In genomic region chr15:89500221-89500791, GRCm38 (mm10) we compare ENCODE assay signal across 8 mouse cellular contexts. TPM values are rescaled to one million over a fixed set of nuclear protein-coding genes. Genes with fewer than 3 reads are reported as not detected.
DNase-seq lines count a peak whose midpoint lies in the region; ATAC-seq and TF ChIP-seq lines count a peak whose summit lies in the region.

No protein-coding gene starts in this region.

- no peaks in the 10 kb centered on the region for H3K9me3 ChIP-seq in heart, embryonic 11.5 days (replicated peaks; ENCODE audit: control insufficient read depth, low read length)
- no peaks in the 10 kb centered on the region for H3K9me3 ChIP-seq in ES-E14 (ENCODE audit: control insufficient read depth, insufficient read depth, low read depth, low read length)
- no peaks in the 10 kb centered on the region for H3K9me3 ChIP-seq in embryonic facial prominence, embryonic 10.5 days
- no peaks in the 10 kb centered on the region for H3K9me3 ChIP-seq in hindbrain, embryonic 14.5 days (ENCODE audit: control insufficient read depth, low read length)
- no peaks in the 10 kb centered on the region for H3K9me3 ChIP-seq in midbrain, embryonic 11.5 days (ENCODE audit: control insufficient read depth, low read length)

- no peak overlapping the region for H3K27ac ChIP-seq in heart, embryonic 11.5 days (ENCODE audit: low read depth, low read length)
- no peak overlapping the region for H3K27ac ChIP-seq in ES-E14 (ENCODE audit: insufficient read depth, low read depth, low read length, poor library complexity, severe bottlenecking)
- H3K27ac ChIP-seq in embryonic facial prominence, embryonic 10.5 days (replicated peaks): peak overlapping the region; percentile 88
- H3K27ac ChIP-seq in hindbrain, embryonic 14.5 days: peak overlapping the region; percentile 87; the same call in 1 of the 2 replicates
- no peak overlapping the region for H3K27ac ChIP-seq in midbrain, embryonic 11.5 days (ENCODE audit: low read depth, low read length)

- peak overlapping the region; percentile 83 for H3K4me3 ChIP-seq in heart, embryonic 11.5 days (ENCODE audit: low read depth, low read length)
- peak overlapping the region; percentile 79 to 96 for H3K4me3 ChIP-seq in ES-E14 (ENCODE audit: insufficient read depth in 1 of 2, low read depth in 1 of 2, low read length in 2 of 2, poor library complexity in 1 of 2, severe bottlenecking in 1 of 2)
- peak overlapping the region; percentile 83 for H3K4me3 ChIP-seq in embryonic facial prominence, embryonic 10.5 days
- peak overlapping the region; percentile 88 for H3K4me3 ChIP-seq in hindbrain, embryonic 14.5 days (replicated peaks; ENCODE audit: low read length)
- H3K4me3 ChIP-seq in midbrain, embryonic 11.5 days (ENCODE audit: low read depth, low read length): peak overlapping the region; percentile 84

- DNase-seq in heart, postnatal 25 days (ENCODE audit: low spot score): no peak
- DNase-seq in ES-E14 (ENCODE audit: low read depth, low spot score): no peak
- DNase-seq in embryonic facial prominence, embryonic 10.5 days (ENCODE audit: low spot score): no peak
- peak; percentile 30 for DNase-seq in hindbrain, embryonic 14.5 days (ENCODE audit: low spot score)
- peak; percentile 98 for DNase-seq in midbrain, embryonic 11.5 days (ENCODE audit: low spot score, missing footprints)
- no peak for DNase-seq in ovary, adult 18-20 months (ENCODE audit: low spot score)
- no peak for DNase-seq in urinary bladder, adult 18-20 months (ENCODE audit: low spot score in 2 of 2)

- H3K4me1 ChIP-seq in heart, embryonic 11.5 days (ENCODE audit: control insufficient read depth, insufficient read depth, low read length): peaks cover 11% of the 10 kb centered on the region
- peaks cover 3 to 20% of the 10 kb centered on the region in 2 experiments; a peak in 2 of 4 replicates for H3K4me1 ChIP-seq in ES-E14 (ENCODE audit: control insufficient read depth in 2 of 2, insufficient read depth in 2 of 2, low read length in 2 of 2, poor library complexity in 1 of 2)
- H3K4me1 ChIP-seq in embryonic facial prominence, embryonic 10.5 days: peaks cover 46% of the 10 kb centered on the region
- peaks cover 32% of the 10 kb centered on the region for H3K4me1 ChIP-seq in hindbrain, embryonic 14.5 days (replicated peaks; ENCODE audit: control insufficient read depth, insufficient read depth, low read length)
- peaks cover 17% of the 10 kb centered on the region for H3K4me1 ChIP-seq in midbrain, embryonic 11.5 days (ENCODE audit: control insufficient read depth, insufficient read depth, low read length)

- H3K4me2 ChIP-seq in heart, embryonic 11.5 days: peak overlapping the region; percentile 92
- peak overlapping the region; percentile 91 for H3K4me2 ChIP-seq in hindbrain, embryonic 14.5 days (replicated peaks)
- H3K4me2 ChIP-seq in midbrain, embryonic 11.5 days: peak overlapping the region; percentile 89

- peaks cover 43% of the 10 kb centered on the region for H3K27me3 ChIP-seq in heart, embryonic 11.5 days (ENCODE audit: control insufficient read depth, insufficient read depth, low read length)
- H3K27me3 ChIP-seq in embryonic facial prominence, embryonic 10.5 days (replicated peaks; ENCODE audit: low read depth, poor library complexity, severe bottlenecking): peaks cover 73% of the 10 kb centered on the region
- no peaks in the 10 kb centered on the region for H3K27me3 ChIP-seq in hindbrain, embryonic 14.5 days (ENCODE audit: control insufficient read depth, insufficient read depth, low read length)
- peaks cover 19% of the 10 kb centered on the region for H3K27me3 ChIP-seq in midbrain, embryonic 11.5 days (ENCODE audit: control insufficient read depth, insufficient read depth, low read length)

- intact Hi-C loops in heart, postnatal 25 days (cut with DNase I): loop anchor here (2.0 to 5.0 kb wide), 3 partner anchors 16 to 37 kb away; no protein-coding TSS in a partner anchor

- H3K9ac ChIP-seq in heart, embryonic 11.5 days (ENCODE audit: low read depth, low read length): peak overlapping the region; percentile 73
- peak overlapping the region; percentile 76 for H3K9ac ChIP-seq in ES-E14 (ENCODE audit: insufficient read depth, low read depth, low read length, poor library complexity, severe bottlenecking)
- peak overlapping the region; percentile 91 for H3K9ac ChIP-seq in hindbrain, embryonic 14.5 days
- peak overlapping the region; percentile 87 for H3K9ac ChIP-seq in midbrain, embryonic 11.5 days (ENCODE audit: low read length)

- in situ Hi-C loops in ES-E14 (cut with MboI; ENCODE audit: low sequenced_read_pairs in 2 of 2, unreplicated experiment in 2 of 2): no loop called here

- ATAC-seq in heart, embryonic 11.5 days (replicated peaks; ENCODE audit: insufficient number of reproducible peaks, low FRiP score, low TSS enrichment): 0 out of 2 replicates have a peak, but pooled peaks have one; percentile 3
- peak; percentile 34 for ATAC-seq in hindbrain, embryonic 14.5 days (ENCODE audit: low FRiP score)
- ATAC-seq in midbrain, embryonic 11.5 days (ENCODE audit: low FRiP score): peak; percentile 26; the same call in 1 of the 2 replicates

- 2% methylated on average over 35 of the region's 35 CpGs for WGBS in heart, embryonic 11.5 days (ENCODE audit: insufficient replicate concordance)
- WGBS in embryonic facial prominence, embryonic 10.5 days: under 1% methylated on average over 35 of the region's 35 CpGs
- 2% methylated on average over 35 of the region's 35 CpGs for WGBS in hindbrain, embryonic 14.5 days
- 2% methylated on average over 35 of the region's 35 CpGs for WGBS in midbrain, embryonic 11.5 days

- H3K36me3 ChIP-seq in heart, embryonic 11.5 days (ENCODE audit: control insufficient read depth, insufficient read depth, low read length): peaks cover 2% of the 10 kb centered on the region; the same call in 1 of the 2 replicates
- H3K36me3 ChIP-seq in ES-E14 (ENCODE audit: control insufficient read depth, insufficient read depth, low read length, poor library complexity, severe bottlenecking): peaks cover 5% of the 10 kb centered on the region; the same call in 1 of the 2 replicates
- peaks cover 15% of the 10 kb centered on the region for H3K36me3 ChIP-seq in embryonic facial prominence, embryonic 10.5 days (replicated peaks)
- H3K36me3 ChIP-seq in hindbrain, embryonic 14.5 days (replicated peaks; ENCODE audit: control insufficient read depth, insufficient read depth): peaks cover 22% of the 10 kb centered on the region
- H3K36me3 ChIP-seq in midbrain, embryonic 11.5 days (ENCODE audit: control insufficient read depth, insufficient read depth, low read length): no peaks in the 10 kb centered on the region

TF ChIP-seq in ES-E14, 5 proteins besides CTCF, POLR2A, EP300 and RAD21:
- TF ChIP-seq ZNF384 (IDR thresholded peaks at IDR 0.05; ENCODE audit: low read depth, low read length) (no peak), ZC3H11A (IDR thresholded peaks at IDR 0.05; ENCODE audit: borderline replicate concordance, low read depth, low read length) (no peak), HCFC1 (IDR thresholded peaks at IDR 0.05; ENCODE audit: borderline replicate concordance, insufficient read depth, low read length) (no peak), CHD2 (IDR thresholded peaks at IDR 0.05; ENCODE audit: low read depth, low read length) (no peak), MAFK (IDR thresholded peaks at IDR 0.05; ENCODE audit: insufficient read depth, low read depth, low read length) (no peak)

RNA-seq across cellular contexts. Expression of gene Shank3, which starts 0.9 kb away (rescaled TPM):
- polyA plus RNA-seq in heart, embryonic 11.5 days (2014; fragmentation: Nextera tagmentation; extraction: Ambion mirVana): 2.1 and 2.7 TPM in 2 replicates
- total RNA-seq in heart, postnatal 25 days (2021): 10 to 100 TPM; 48.2 to 53.3 TPM
- total RNA-seq in ES-E14 (2012; rRNA removed): 6.4 and 6.7 TPM in 2 replicates
- polyA plus RNA-seq in embryonic facial prominence, embryonic 10.5 days (2016; fragmentation: Nextera tagmentation; extraction: Ambion mirVana): 1.3 and 2.4 TPM in 2 replicates
- 8.6 and 9.6 TPM in 2 replicates for polyA plus RNA-seq in hindbrain, embryonic 14.5 days (2014; fragmentation: Nextera tagmentation; extraction: Ambion mirVana)
- 2.2 TPM in 2 replicates for polyA plus RNA-seq in midbrain, embryonic 11.5 days (2014; fragmentation: Nextera tagmentation; extraction: Ambion mirVana)

RNA-seq across cellular contexts. Expression of gene Arsa, which starts 23.1 kb away (rescaled TPM):
- polyA plus RNA-seq in heart, embryonic 11.5 days (2014; fragmentation: Nextera tagmentation; extraction: Ambion mirVana): 9.4 TPM in 2 replicates
- 10 to 100 TPM; 12.0 to 13.1 TPM for total RNA-seq in heart, postnatal 25 days (2021)
- total RNA-seq in ES-E14 (2012; rRNA removed): 11.7 and 15.2 TPM in 2 replicates
- 11.2 and 11.5 TPM in 2 replicates for polyA plus RNA-seq in embryonic facial prominence, embryonic 10.5 days (2016; fragmentation: Nextera tagmentation; extraction: Ambion mirVana)
- 20.7 and 22.3 TPM in 2 replicates for polyA plus RNA-seq in hindbrain, embryonic 14.5 days (2014; fragmentation: Nextera tagmentation; extraction: Ambion mirVana)
- polyA plus RNA-seq in midbrain, embryonic 11.5 days (2014; fragmentation: Nextera tagmentation; extraction: Ambion mirVana): 7.4 and 9.4 TPM in 2 replicates

RNA-seq across cellular contexts. Expression of gene Mapk8ip2, which starts 46.6 kb away (rescaled TPM):
- polyA plus RNA-seq in heart, embryonic 11.5 days (2014; fragmentation: Nextera tagmentation; extraction: Ambion mirVana): 0.19 and 0.68 TPM in 2 replicates
- under 1 TPM; 0.10 to 0.11 TPM for total RNA-seq in heart, postnatal 25 days (2021)
- total RNA-seq in ES-E14 (2012; rRNA removed): 4.6 and 7.8 TPM in 2 replicates
- polyA plus RNA-seq in embryonic facial prominence, embryonic 10.5 days (2016; fragmentation: Nextera tagmentation; extraction: Ambion mirVana): 9.2 and 9.7 TPM in 2 replicates
- 62.8 and 66.3 TPM in 2 replicates for polyA plus RNA-seq in hindbrain, embryonic 14.5 days (2014; fragmentation: Nextera tagmentation; extraction: Ambion mirVana)
- polyA plus RNA-seq in midbrain, embryonic 11.5 days (2014; fragmentation: Nextera tagmentation; extraction: Ambion mirVana): 23.6 TPM in 2 replicates

Comparison
In these comparisons a context has a peak if more than half of its experiments do, and no peak if none do; other contexts are left out.
1. H3K27ac ChIP-seq: peak in embryonic facial prominence, embryonic 10.5 days (single experiment) and hindbrain, embryonic 14.5 days (single experiment); none in heart, embryonic 11.5 days (single experiment), ES-E14 (single experiment) and midbrain, embryonic 11.5 days (single experiment).
2. DNase-seq: peak in hindbrain, embryonic 14.5 days (single experiment) and midbrain, embryonic 11.5 days (single experiment); none in heart, postnatal 25 days (single experiment), ES-E14 (single experiment), embryonic facial prominence, embryonic 10.5 days (single experiment), ovary, adult 18-20 months (single experiment) and urinary bladder, adult 18-20 months (0 of 2).
3. Peak in every context shown above with its lines, with median percentiles within 50 percentile points of each other: ATAC-seq, H3K4me2 ChIP-seq, H3K4me3 ChIP-seq and H3K9ac ChIP-seq.